Mouse (Mus musculus) embryonic facial prominence, embryonic 12.5 days (tissue): Measurements from ENCODE around the gene Inpp4b. TPM values are rescaled to one million over a fixed set of nuclear protein-coding genes. Genes with fewer than 3 reads are reported as not detected.
"Not testable (repeated sequence)": the region's sequence is repeated elsewhere in the genome, so short reads cannot be mapped to it uniquely, and the experiment has no call there.

ENCODE experiments used
- ATAC-seq: fragments of 200-750 bp; cut with Nextera tagmentation; 2 replicates; pipeline ENCODE4 v1.8.0; 2017; ENCODE audit not compliant: insufficient number of reproducible peaks, insufficient read depth, low FRiP score, low TSS enrichment
- H3K27ac ChIP-seq: fragments of 300-500 bp; sonication (generic); 2 replicates; pipeline ENCODE4 v1.5.1; 2016; ENCODE audit warnings: mild to moderate bottlenecking
- H3K27me3 ChIP-seq: fragments of 300-500 bp; sonication (generic); 2 replicates; pipeline ENCODE4 v1.6.1; 2016; ENCODE audit warnings: mild to moderate bottlenecking, moderate library complexity
- H3K36me3 ChIP-seq: fragments of 300-500 bp; sonication (generic); 2 replicates; pipeline ENCODE4 v1.6.1; 2016; ENCODE audit warnings: mild to moderate bottlenecking
- H3K4me1 ChIP-seq: fragments of 300-500 bp; sonication (generic); 2 replicates; pipeline ENCODE4 v1.6.1; 2016
- H3K4me2 ChIP-seq: fragments of 300-500 bp; sonication (generic); replicated peaks from 2 replicates; pipeline ENCODE4 v1.6.1; 2016; ENCODE audit warnings: mild to moderate bottlenecking, moderate library complexity
- H3K4me3 ChIP-seq: fragments of 300-500 bp; sonication (generic); 2 replicates; pipeline ENCODE4 v1.5.1; 2016; ENCODE audit warnings: mild to moderate bottlenecking
- H3K9ac ChIP-seq: fragments of 300-500 bp; sonication (generic); 2 replicates; pipeline ENCODE4 v1.6.1; 2016; ENCODE audit warnings: mild to moderate bottlenecking, moderate library complexity
- H3K9me3 ChIP-seq: fragments of 300-500 bp; sonication (generic); 2 replicates; pipeline ENCODE4 v1.6.1; 2016; ENCODE audit warnings: mild to moderate bottlenecking, moderate library complexity
- WGBS: fragments of 180-500 bp; shearing (Covaris S2); methylation state at CpG from one replicate; pipeline ENCODE4 v1.1.7; 2016; 5-methylcytosine and 5-hydroxymethylcytosine counted together
- polyA plus RNA-seq: library from polyadenylated mRNA; unstranded; fragments of >200 nt; fragmentation: Nextera tagmentation; extraction: Ambion mirVana; gene quantifications from 2 replicates; pipeline ENCODE4 v1.2.1, GENCODE M21; 2016

The Inpp4b gene
- polyA plus RNA-seq, 1 experiment from 2014 or later = 19.7 TPM

DNA sequence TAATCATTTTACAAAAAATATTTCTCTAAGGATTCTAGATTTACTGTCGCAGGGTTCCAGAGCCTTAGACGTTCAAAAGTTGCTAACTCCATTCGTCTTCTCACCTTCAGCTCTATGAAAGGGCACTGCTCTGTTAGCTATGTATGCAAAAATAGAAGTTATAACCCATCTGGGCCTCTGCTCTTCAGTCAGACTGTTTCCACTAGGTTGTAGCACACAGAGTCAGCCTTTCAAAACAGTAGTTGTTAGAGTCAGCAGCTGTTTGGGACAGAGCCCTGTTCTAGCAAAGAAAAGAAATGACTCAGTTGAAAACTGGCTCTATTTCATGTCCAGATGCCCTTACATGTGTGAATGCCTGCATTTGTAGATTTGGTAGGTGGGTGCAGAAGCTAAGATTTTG, 442.4 kb downstream of the Inpp4b start:
- WGBS = 84% methylated on average over 3 of the region's 3 CpGs

DNA sequence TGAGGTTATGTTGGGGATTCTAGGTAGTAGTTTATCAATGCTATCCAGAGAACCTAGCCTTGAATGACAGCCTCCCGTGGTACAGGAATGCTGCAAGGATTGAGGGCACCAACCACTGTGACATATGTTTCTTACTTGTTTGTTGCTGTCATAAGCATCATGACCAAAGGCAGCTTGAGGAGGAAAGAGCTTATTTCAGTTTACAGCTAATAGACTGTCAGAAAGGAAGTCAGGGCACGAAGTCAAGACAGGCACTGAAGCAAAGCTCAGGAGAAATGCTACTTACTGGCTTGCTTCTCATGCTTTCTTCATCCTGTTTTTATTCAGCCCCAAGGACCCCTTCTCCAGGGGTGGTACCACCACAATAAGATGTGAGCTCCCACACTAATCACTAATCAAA, 446.1 kb downstream of the Inpp4b start:
- Histone ChIP-seq H3K9me3 (no peaks in the 10 kb centered on the region), H3K4me1 (no peaks in the 10 kb centered on the region), H3K27me3 (no peaks in the 10 kb centered on the region), H3K36me3 (no peaks in the 10 kb centered on the region), H3K4me3 (no peak overlapping the region), H3K4me2 (no peak overlapping the region), H3K9ac (no peak overlapping the region), H3K27ac (no peak overlapping the region)
- 71% methylated on average over 2 of the region's 2 CpGs for WGBS
- no peak for ATAC-seq

More for the DNA sequence above, 442.4 kb downstream of the Inpp4b start:
- Histone ChIP-seq H3K9me3 (no peaks in the 10 kb centered on the region), H3K9ac (no peak overlapping the region), H3K36me3 (no peaks in the 10 kb centered on the region), H3K27ac (no peak overlapping the region), H3K4me1 (no peaks in the 10 kb centered on the region), H3K4me2 (no peak overlapping the region), H3K27me3 (no peaks in the 10 kb centered on the region), H3K4me3 (no peak overlapping the region)
- no peak for ATAC-seq

DNA sequence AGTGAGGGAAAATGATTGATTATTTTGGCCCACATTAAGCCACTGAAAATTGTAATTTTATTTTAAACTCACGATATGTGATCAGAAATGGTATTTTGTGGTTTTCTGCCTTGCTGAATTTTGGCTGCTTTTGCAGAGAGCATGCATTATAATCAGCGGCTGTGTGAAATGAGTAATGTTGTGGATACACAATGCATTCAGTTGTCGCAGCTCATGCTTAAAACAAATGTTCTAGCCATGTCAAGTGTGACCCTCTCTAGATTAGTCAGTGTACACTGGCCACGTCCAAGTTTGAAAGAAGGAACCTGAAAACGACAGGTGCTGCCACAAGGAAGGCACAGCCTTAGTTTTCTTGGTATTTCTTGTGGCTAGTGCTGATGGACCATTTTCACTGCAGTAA, 450.3 kb downstream of the Inpp4b start:
- no peaks in the 10 kb centered on the region for H3K27me3 ChIP-seq
- H3K9me3 ChIP-seq = no peaks in the 10 kb centered on the region
- no peaks in the 10 kb centered on the region for H3K4me1 ChIP-seq
- no peak overlapping the region for H3K27ac ChIP-seq
- H3K4me3 ChIP-seq = no peak overlapping the region
- H3K4me2 ChIP-seq = no peak overlapping the region
- no peak overlapping the region for H3K9ac ChIP-seq
- H3K36me3 ChIP-seq = no peaks in the 10 kb centered on the region
- no peak for ATAC-seq
- WGBS = 82% methylated on average over 5 of the region's 5 CpGs

DNA sequence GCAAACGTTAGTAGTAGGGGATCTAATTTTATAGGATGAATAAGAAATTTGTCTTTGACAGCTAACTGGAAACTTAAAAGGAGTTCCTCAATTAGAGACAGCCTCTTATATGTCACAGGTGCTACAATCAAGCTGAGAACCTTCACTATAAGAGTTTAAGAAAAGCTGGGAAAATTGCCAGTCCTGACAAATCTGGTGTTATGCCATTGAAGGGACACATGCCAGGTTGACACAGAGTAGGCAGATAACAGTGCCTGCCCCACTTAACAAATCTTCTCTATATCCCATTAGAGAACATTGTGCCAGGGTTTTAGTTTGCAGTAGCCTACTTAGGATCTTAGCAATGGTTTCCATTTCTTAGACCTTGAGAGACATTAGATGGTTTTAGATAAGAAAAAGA, 456.1 kb downstream of the Inpp4b start:
- Histone ChIP-seq H3K4me3 (no peak overlapping the region), H3K4me2 (no peak overlapping the region), H3K27me3 (no peaks in the 10 kb centered on the region), H3K36me3 (no peaks in the 10 kb centered on the region), H3K9ac (no peak overlapping the region), H3K27ac (no peak overlapping the region), H3K9me3 (no peaks in the 10 kb centered on the region), H3K4me1 (no peaks in the 10 kb centered on the region)
- no peak for ATAC-seq
- WGBS = 66% methylated on average over 1 of the region's 1 CpGs

DNA sequence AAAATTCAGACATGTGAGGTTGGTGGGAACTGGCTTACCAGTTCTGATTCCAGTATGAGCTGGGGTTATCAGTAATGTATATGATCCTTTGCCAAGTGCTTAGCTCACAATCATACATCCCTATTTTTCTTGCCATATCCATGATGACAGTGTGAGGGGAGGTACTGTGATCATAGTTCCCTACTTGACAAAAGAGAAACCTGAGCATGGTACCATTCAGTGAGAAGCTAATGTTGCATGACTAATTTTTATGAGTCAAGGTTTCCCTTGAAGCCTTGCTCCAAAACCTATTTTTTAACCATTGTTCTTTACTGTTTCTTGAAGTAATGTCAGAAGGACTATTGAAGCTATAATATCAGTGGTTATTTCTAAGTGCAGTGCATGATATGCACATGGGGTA, 458.4 kb downstream of the Inpp4b start:
- no peaks in the 10 kb centered on the region for H3K9me3 ChIP-seq
- no peak overlapping the region for H3K4me3 ChIP-seq
- H3K27me3 ChIP-seq = no peaks in the 10 kb centered on the region
- no peak overlapping the region for H3K9ac ChIP-seq
- no peaks in the 10 kb centered on the region for H3K36me3 ChIP-seq
- ATAC-seq = no peak
- H3K4me2 ChIP-seq = no peak overlapping the region
- H3K27ac ChIP-seq = no peak overlapping the region
- H3K4me1 ChIP-seq = no peaks in the 10 kb centered on the region

DNA sequence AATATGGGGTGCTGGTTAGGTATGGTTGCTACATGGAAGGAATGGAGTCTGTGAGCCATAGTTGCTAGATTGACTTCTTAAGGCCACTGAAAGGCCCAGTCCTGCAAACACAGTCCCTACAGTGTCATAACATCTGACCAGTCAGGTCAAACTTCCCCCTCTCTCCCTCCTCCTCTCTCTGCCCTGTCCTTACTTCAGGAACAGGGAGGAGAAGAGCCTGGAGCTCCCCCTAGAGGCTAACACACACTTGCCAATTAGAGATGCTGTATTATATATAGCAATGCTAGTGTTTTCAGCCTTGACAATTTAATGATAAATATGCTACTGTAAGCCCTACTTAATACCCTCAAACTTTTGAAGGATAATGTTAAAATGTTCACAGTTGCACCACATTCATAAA, 464.4 kb downstream of the Inpp4b start:
- Histone ChIP-seq H3K27ac (no peak overlapping the region), H3K27me3 (no peaks in the 10 kb centered on the region), H3K4me2 (no peak overlapping the region), H3K9ac (no peak overlapping the region), H3K9me3 (no peaks in the 10 kb centered on the region), H3K4me3 (no peak overlapping the region), H3K4me1 (no peaks in the 10 kb centered on the region; the same call in 1 of the 2 replicates), H3K36me3 (no peaks in the 10 kb centered on the region)
- ATAC-seq = peak; percentile 47; the same call in 1 of the 2 replicates

DNA sequence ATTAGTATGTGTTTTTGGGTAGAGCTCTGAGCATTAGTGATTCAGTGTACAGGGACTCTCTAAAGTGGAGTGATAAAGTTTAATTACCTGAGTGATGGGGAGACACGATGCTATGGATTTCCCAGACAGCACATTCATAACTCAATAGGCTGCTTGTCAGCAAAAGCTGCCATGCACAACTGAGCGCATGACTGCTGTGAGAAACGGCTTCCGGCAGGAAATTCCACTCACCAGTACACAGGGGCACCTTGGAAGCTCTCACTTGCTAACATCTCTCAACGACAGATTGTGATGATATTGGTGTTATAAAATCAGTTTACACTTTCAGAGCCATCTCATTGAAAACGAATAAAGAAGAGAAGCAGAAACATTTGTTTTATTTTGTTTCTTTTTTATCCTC, 465.2 kb downstream of the Inpp4b start:
- Histone ChIP-seq H3K4me2 (no peak overlapping the region), H3K27ac (no peak overlapping the region), H3K4me3 (no peak overlapping the region), H3K9ac (no peak overlapping the region), H3K9me3 (no peaks in the 10 kb centered on the region), H3K27me3 (no peaks in the 10 kb centered on the region), H3K4me1 (peaks cover 3% of the 10 kb centered on the region; the same call in 1 of the 2 replicates), H3K36me3 (no peaks in the 10 kb centered on the region)
- 64% methylated on average over 6 of the region's 6 CpGs for WGBS
- ATAC-seq = no peak

DNA sequence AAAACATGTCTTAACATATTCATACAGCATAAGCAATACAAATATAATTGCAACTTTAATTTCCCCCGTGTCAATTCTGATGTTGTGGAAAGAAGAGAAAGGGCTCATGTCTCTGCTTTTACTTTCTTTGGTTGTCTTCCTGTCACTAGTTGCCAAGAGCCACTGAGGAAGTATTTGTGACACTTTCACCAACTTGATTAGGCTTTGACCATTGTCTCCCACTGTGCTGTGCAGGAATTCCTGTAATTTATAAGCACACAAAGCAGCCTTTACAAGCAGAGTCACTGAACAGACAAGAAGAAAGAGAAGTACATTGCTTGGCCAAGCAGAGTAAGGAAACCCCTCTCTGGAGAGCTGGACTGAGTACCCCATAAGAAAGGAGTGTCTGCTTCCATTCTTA, 466.1 kb downstream of the Inpp4b start:
- Histone ChIP-seq H3K4me1 (peaks cover 7% of the 10 kb centered on the region; the same call in 1 of the 2 replicates), H3K27me3 (no peaks in the 10 kb centered on the region), H3K4me2 (no peak overlapping the region), H3K4me3 (no peak overlapping the region), H3K9ac (no peak overlapping the region), H3K36me3 (no peaks in the 10 kb centered on the region), H3K9me3 (no peaks in the 10 kb centered on the region), H3K27ac (no peak overlapping the region)
- 63% methylated on average over 1 of the region's 1 CpGs for WGBS
- no peak for ATAC-seq

DNA sequence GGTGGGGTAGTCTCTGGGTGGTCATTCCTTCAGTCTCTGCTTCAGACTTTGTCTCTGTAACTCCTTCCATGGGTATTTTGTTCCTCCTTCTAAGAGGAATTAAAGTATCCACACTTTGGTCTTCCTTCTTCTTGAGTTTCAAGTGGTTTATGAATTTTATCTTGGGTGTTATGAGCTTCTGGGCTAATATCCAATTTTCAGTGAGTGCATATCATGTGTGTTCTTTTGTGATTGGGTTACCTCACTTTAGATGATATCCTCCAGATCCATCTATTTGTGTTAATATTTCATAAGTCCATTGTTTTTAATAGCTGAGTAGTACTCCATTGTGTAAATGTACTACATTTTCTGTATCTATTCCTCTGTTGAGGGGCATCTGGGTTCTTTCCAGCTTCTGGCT, 467.1 kb downstream of the Inpp4b start:
- H3K4me2 ChIP-seq, H3K4me3 ChIP-seq: not testable (repeated sequence)

DNA sequence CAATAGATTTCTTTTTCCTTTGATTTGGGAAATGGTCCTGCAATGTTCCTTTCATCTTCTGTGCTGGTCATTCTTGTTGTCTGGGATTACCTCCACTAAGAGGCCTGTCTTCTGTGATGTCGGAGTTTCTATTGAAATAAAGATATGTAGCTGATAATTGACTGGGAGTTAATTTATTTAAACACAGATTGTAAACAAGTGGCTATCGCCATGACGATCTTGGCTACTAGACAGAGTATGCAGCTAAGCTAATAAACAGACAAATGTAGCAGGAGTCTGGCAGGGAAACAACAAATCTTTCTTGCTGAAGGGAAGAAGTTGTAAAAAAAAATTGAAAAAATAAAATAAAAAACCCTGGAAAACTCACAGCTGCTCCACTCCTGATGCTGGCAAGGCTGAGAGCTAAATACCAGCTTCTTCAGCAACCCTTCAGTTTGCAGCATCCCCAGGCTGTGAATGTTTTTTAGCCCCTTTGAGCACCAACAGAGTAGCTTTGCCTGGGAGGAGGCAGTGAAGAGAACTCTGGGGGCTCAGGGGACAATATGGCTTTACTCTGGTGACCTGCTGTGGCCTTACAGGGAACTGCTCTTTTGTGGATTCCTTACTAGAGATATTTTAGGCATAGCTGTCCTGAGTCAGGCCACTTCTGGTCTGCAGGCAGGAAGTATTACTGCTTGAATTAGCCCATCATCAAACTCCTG, 469.8 kb downstream of the Inpp4b start:
- H3K4me3 ChIP-seq = no peak overlapping the region
- no peak overlapping the region for H3K4me2 ChIP-seq
- no peaks in the 10 kb centered on the region for H3K27me3 ChIP-seq
- peaks cover 17% of the 10 kb centered on the region for H3K4me1 ChIP-seq
- H3K36me3 ChIP-seq = no peaks in the 10 kb centered on the region
- H3K9me3 ChIP-seq = no peaks in the 10 kb centered on the region
- WGBS = 42% methylated on average over 3 of the region's 3 CpGs
- H3K9ac ChIP-seq = no peak overlapping the region
- ATAC-seq = no peak
- H3K27ac ChIP-seq = no peak overlapping the region

More for the DNA sequence above, 467.1 kb downstream of the Inpp4b start:
- peaks cover 12% of the 10 kb centered on the region; the same call in 1 of the 2 replicates for H3K4me1 ChIP-seq
- H3K9ac ChIP-seq, ATAC-seq, H3K27me3 ChIP-seq, H3K27ac ChIP-seq, H3K9me3 ChIP-seq, H3K36me3 ChIP-seq: not testable (repeated sequence)

DNA sequence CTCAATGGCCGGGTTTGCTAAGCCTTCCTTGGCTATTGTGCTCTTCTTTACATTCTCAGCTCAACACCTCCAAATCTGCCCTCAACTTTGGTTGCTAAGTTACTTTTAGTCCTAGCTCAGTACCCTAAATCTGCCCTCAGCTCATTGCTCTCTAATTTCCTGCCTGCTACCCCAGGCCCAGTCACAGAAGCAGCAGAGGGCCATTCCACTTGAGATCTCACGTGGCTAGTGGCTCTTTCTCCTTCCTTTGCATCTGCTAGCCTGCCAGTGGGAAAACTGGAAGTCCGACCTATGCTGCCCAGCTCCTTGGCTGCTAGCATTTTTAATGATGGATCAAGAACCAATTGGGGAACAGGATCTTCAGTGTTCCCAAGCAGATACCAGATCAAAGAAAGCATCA, 472.4 kb downstream of the Inpp4b start:
- 22% methylated on average over 3 of the region's 3 CpGs for WGBS
- no peak for ATAC-seq
- H3K36me3 ChIP-seq = no peaks in the 10 kb centered on the region
- H3K27ac ChIP-seq = no peak overlapping the region
- no peaks in the 10 kb centered on the region for H3K27me3 ChIP-seq
- H3K4me2 ChIP-seq = no peak overlapping the region
- no peak overlapping the region for H3K4me3 ChIP-seq
- no peaks in the 10 kb centered on the region for H3K9me3 ChIP-seq
- H3K9ac ChIP-seq = no peak overlapping the region
- peaks cover 17% of the 10 kb centered on the region for H3K4me1 ChIP-seq

DNA sequence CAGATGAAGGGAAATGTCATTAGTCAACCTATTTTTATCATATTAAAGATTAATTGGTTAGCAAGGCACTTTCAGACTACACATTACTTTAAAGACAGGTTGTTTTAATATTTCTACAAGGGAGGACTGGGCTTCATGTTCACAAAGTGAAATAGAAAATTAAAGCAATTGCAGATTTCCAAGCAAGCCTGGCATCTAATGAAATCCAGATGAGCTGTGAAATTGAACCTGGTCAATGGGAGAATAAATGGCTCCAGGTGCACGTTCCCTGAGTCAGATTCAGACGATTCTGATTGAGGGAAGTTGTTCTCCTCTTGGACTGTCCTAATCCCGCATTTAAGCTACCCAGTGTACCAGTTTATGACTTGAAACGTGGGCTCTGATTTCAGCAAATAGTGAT, 473.2 kb downstream of the Inpp4b start:
- Histone ChIP-seq H3K9ac (no peak overlapping the region), H3K4me3 (no peak overlapping the region), H3K9me3 (no peaks in the 10 kb centered on the region), H3K36me3 (no peaks in the 10 kb centered on the region), H3K27ac (no peak overlapping the region), H3K4me2 (no peak overlapping the region), H3K4me1 (peaks cover 17% of the 10 kb centered on the region), H3K27me3 (no peaks in the 10 kb centered on the region)
- no peak for ATAC-seq
- 15% methylated on average over 4 of the region's 4 CpGs for WGBS

DNA sequence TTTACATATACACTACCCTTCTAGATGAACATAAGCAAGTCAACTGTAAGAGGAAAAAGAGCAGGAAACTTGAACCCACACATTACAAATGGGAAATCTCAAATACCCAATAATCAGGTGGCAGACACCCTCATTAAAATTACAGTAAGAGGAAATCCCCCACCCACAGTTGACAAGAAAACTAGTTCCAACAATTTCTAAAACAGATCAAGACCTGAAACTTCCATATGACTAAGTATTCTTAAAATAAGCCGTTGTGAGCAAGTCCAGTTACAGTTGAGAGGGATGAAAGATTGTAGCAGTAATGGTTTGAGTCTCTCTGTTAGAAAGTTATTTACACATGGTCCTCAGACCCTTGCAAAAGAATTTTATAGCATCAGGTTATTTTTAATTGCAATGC, 480.8 kb downstream of the Inpp4b start:
- 74% methylated on average over 1 of the region's 1 CpGs for WGBS
- Histone ChIP-seq H3K36me3 (no peaks in the 10 kb centered on the region), H3K4me3 (no peak overlapping the region), H3K4me1 (no peaks in the 10 kb centered on the region), H3K27me3 (no peaks in the 10 kb centered on the region), H3K9ac (no peak overlapping the region), H3K27ac (no peak overlapping the region), H3K9me3 (no peaks in the 10 kb centered on the region), H3K4me2 (no peak overlapping the region)
- no peak for ATAC-seq
